Mouse (Mus musculus) natural killer cell, adult 2 months (primary cell): ENCODE data around the gene Dag1.

Experiments used
- DNase-seq, 2 experiments: peaks; one replicate each; pipeline ENCODE4 v3.0.0; 2022; ENCODE audit warnings: low spot score in 2 of 2

Gene Dag1

DNA sequence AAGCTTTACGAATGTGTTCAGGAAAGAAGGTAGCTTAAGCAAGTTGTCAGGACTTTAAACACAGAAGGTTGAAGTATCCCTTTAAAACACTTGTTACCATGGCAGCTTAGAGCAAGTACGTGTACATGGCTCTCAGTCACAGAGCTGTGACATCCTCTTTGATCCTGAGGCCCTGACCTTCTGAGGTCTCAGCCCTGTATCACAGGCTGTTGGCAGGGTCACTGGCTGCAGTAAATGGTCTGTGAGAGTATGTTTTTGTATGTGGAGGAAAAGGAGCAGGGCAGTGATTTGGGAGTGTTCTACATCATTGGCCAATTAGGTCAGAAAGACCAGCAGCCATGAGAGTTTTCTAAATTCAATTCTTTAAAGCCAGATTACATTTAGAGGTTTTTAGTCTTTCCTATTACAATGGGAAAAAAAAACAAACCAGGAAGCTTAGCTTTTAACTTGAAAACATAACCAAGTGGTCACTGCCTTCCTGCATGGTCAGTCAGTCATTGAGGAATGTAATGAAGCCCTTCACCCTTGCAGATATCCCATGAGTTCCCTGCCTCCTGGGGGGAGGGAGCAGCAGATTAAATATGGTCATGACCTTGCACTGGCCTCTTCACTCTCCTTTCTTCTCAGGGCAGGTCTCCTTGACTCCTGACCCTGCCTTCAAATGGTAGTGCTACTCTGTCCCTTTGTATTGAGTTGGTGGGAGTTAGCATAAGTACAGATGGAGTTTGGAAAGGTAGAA is 35.7 kb downstream of the Dag1 start:
- no peak for DNase-seq

DNA sequence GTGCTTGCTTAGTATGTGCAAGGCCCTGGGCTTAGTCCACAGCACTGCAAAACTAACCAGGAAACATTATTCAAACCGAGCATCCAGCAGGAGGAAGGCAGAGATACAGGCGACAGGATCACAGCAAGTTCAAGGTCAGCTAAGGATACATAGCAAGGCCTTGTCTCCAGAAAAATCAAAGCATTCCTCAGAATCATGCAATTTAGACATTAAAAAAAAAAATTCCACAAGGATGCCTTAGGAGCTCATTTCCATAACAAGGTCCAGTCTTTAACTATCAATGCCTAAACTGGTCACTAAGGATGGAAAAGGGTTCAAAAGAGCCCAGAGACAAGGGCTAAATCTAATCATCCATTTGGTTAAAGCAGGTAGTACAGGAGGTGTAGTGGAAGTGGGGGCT is 38.6 kb downstream of the Dag1 start:
- no peak for DNase-seq

DNA sequence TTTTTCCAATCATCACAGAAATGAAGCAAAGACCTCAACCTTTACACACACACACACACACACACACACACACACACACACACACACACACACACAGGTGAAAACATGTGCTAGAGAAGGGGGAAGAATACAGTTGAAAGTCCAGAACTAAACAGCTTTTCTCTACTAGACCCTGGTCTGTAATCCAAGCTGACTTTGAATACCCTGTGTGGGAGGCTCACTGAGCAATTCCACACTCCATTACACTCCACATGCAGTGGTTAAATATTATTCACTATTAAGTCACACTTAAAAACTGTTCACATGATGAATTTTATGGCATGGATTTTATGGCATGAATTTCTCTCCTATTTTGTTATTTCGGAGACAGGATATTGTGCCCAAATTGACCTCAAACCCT is 40.1 kb downstream of the Dag1 start:
- no peak for DNase-seq

DNA sequence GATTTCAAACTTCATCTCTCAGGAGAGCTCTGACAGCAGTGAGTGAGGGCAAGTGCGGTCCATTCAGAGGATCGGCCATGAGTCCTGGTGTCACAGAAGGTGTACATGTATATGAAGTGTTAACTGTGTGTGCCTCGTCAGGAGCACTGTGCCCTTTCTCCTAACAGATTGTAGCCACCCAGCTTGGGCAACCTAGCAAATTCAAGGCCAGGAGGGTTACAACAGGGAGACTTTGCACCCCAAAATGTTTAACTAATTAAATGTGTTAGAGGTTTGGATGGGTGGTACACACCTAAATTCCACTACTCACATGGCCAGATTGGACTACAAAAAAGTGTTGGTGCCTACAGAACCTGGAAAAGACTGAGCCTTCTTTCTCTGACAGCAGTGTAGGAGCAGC is 42.2 kb downstream of the Dag1 start:
- DNase-seq, result no peak

DNA sequence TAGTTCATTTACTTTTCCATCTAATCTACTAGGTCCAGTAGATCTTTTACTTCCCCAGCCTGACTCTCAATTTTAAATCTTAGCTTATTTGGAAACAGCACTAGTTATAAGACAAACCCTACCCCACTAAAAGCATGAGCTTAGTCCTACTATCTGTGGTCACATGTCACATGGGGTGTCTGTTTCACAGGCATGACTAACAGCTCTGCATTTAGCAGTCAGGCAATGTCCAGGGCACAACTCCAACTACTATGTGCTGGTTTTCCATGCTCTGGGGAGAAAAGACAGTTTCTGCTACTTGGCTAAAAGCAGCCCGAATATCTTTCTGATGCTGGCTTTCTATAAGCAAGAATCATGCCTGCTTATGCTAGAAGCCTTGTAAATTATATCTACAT is 43.4 kb downstream of the Dag1 start:
- DNase-seq, result no peak

DNA sequence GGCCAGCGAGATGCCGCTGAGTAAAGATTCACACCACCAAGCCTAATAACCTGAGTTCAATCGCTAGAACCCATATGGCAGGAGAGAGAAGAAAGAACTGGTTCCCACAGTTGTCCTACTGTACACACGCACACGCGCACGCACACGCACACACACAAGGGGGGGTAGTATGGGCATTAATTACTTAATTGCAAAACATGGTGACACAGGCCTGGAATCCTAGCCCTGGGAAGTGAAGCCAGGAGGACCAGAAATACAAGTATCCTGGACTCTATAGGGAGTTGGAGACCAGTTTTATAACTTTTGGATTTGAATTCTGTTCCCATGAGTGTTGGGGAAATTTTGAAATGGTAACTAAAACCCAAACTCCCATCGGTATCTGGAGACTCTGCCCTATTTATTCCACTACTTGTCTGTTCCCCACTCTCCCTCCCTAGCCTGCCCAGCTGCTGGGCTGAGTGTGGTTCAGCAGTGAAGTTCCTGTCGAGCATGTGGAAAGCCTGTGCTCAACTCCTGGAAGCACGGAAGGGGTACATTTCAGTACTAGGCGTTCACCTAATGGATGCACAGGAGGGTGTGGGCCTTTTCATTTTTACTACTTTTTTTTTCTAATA is 43.9 kb downstream of the Dag1 start:
- no peak for DNase-seq

DNA sequence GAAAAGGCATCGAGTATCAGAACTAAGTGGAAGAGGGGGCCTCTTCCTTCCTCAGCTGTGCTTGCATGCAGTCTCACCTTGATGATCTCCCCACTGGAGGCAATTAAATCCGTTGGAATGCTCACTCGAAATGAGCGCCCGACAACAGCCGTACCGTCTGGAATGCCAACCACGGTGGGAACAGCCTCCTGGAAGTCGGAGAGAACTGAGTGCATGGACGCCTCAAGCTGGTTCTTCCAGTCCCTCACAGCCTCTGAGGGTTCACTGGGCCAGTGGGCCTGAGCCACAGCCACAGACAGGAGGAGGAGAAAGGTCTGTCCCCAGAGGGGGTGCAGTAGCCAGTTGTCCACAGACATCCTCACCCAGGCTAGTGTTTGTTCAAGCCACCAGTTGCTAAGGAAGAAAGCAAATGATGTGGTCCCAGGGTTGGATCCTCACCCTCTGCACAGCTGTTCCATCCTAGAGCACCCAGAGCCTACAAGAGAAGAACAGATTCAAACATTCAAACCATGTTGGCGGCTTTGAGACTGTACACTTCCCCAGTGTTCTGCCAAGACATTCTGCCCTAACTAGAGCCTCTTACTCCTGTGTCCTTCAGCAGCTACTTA is 45.7 kb downstream of the Dag1 start:
- no peak for DNase-seq

DNA sequence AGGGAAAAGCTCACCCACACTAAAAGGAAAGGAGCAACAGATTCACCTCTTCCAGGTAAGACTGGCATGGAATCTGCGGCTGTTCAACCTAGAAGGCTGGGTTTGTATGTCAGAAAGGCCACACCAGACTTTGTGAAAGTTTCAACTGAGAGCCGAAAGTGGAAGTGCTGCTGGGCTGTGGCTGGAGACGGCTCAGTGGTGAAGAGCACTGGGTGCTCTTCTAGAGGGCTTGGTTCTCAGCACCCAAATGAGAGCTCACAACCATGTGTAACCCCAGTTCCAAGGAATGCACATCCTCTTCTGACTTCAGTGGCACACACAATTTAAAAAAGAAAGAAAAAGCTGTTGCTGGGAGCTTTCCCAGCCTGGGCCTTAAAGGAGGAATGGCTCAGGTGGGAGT is 46.4 kb downstream of the Dag1 start:
- DNase-seq, result no peak

DNA sequence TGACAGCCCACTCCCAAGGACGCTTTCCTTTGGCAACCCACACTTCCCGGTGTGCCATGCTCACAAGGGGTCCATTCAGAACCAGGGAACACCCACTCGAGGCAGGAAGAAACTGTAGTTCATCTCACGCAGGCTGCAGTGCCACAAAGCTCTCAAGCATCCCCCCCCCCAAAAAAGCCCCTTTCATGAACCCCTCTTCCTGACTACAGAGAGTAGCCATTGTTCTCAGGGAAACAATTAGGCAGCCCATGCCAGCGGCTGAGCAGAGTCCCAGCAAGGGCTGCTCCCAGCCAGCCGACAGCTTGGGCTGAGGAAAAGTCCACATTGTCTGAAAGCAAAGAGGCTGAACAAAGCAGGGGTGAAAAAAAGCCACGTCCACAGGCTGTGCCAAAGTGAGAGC is 50.7 kb downstream of the Dag1 start:
- DNase-seq, result no peak

DNA sequence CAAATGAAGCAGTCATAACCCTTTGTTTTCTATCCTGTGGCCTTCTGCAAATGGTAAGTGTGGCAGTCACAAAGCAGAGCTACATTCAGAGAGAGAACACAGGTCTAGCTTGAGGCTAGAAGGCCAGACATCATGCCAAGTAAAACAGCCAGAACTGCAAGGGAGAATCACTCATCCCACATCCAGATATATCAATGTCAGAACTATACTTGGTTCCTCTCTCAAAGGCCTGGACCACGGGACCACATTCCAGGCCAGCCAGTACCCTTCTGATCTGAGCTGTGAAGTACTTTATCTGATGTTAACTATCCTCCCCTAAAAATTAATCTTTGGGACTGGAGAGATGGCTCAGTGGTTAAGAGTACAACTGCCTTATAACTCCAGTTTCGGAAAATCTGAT is 51.3 kb downstream of the Dag1 start:
- DNase-seq, result no peak

DNA sequence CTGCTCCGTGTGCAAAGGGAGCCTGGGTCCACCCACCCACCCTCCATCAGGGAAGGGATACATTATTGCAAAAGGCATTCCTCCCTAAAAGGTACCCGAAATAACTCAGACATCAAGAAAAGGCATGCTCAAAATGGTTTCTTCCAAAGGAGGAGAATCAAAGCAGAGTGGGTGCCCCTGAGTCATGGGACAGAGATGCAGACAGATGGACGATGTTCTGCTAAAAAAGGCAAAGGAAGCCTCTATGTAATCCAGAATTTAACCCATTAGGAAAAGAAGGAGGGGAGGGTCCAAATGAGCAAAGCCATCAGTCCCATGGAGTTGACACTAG is 58.2 kb downstream of the Dag1 start:
- DNase-seq, result no peak

DNA sequence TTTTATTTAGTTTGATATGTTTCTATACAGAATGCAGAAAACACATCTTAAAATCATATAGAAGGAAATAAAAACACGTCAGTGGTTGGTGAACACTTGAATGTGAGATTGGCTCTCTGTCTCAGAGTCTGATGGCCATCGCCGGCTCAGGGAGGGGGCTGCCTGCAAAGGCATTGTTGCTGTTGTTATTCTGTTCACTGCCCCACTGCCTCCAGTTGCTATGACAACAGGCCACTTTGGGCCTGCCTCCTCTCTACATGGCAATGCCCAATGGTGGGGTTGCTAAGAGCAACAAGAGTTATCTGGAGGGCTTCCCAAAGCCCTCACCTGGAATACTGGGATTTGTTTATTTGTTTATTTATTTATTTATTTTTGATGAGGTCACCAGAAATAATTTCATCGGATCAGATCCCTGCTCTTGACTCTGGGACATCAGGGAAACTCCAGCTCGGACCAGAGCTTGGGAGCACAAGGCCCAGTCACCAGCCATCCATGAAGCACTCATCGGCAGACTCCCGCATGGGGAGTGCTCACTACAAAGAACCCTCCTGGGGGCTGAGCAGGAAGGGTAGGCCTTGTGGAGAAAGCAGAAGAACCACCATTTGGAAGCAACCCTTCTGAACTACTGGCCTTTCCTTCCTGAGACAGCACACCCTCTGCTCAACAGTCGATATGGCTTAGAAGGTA is 58.7 kb downstream of the Dag1 start:
- no peak for DNase-seq

DNA sequence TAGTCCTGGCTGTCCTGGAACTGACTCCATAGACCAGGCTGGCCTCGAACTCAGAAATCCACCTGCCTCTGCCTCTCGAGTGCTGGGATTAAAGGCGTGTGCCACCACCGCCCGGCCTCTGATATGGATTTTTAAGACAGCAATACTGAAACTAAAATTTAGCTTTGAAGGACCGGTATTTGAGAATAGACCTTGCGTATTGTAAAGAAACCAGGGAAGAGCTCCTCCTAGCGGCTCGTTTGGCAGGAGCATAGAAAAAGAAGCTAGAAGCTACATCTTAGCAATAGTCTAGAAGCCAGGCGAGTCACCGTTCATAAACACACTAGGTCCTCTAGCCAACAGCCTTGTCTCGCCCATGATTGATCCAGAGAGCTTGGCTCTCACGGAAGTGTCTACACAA is 60.7 kb downstream of the Dag1 start:
- DNase-seq, result peak; percentile 78 to 84

DNA sequence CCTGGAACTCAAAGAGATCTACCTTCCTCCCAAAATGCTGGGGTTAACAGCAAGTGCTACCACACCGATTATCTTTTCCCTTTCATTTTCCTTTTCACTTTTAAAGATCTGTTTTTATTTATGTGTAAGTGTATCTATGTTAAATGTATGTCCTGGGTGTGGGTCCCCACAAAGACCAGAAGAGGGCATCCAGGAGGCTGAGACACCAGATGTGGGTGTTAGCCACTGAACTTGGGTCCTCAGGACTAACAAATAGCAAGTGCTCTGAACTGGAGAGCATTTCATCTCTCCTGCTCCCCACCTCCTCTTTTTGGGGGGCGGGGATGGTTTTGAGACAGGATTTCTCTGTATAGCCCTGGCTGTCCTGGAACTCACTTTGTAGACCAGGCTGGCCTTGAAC is 61.6 kb downstream of the Dag1 start:
- peak in 1 of 2 experiments; percentile 39 for DNase-seq

DNA sequence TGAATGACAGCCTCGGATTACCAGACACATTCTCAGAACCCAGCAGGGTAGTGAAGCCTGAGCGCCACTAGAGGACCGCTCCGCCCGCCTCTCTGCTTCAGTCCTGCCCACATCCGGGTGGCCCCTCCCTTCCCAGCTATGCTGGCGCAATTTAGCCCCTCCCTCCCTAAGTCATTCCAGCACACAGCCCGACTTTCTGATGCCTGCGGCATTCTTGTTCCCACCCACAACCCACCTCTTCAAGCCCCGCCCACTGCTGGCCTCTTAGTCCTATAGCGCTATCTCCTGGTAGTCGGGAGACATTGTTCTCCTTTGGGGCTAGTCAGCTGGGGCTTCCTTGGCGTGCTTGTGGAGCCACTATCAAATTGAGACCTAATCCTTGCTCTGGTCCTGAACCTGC is 62.6 kb downstream of the Dag1 start:
- peak; percentile 92 to 94 for DNase-seq

DNA sequence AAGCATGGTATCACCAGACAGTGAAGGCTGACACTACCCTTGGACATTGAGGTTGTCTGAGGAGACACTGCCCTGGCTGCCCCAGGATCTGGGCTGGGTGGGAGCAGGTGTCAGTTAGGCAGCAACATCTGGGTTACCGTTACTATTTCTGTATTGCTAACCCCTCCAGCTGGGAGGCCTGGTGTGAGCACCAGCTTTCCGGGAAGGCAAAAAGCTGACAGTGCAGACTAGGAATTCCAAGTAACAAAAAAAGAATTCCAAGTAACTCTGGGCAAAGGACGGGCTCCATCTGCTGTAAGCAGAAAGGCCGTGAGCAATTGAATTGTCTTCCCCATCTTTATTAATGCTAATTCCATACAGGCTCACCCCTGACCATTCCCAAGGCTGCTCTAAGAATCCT is 65.1 kb downstream of the Dag1 start:
- DNase-seq, result no peak

DNA sequence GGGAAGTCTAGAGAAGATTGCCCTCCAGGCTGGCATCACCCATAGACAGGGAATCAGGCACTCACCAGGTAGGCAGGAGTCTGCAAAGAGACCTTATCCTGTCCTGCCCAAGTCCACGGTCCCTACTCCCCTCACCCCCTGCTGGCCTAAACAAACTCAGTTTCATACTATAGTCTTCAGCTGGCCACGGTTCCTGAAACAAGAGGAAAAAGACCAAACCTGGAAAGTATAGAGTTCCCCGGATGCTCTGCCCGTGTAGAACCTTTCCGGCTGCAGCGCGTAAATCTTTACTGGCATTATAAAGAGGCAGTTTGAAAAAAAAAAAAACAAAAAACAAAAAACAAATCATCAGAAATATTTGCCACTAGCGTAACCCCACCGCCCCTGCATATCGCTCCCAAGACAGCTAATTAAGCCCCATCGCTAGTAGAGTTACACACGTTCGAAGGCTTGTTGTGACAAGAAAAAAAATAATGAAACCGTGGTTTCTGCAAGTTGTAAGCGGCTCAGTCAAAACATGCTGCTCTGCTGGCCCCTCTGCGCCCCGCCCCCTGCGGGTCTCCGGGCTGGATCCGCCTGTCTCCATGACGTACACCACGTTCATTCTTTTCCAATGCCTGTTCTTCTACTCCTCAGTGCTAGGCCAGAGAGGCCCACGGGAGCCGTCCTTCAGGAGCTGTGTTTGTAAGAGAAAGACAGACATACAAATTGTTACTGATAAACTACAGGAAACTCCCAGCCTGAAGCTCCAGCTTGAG is 66.7 kb downstream of the Dag1 start:
- DNase-seq, result no peak

DNA sequence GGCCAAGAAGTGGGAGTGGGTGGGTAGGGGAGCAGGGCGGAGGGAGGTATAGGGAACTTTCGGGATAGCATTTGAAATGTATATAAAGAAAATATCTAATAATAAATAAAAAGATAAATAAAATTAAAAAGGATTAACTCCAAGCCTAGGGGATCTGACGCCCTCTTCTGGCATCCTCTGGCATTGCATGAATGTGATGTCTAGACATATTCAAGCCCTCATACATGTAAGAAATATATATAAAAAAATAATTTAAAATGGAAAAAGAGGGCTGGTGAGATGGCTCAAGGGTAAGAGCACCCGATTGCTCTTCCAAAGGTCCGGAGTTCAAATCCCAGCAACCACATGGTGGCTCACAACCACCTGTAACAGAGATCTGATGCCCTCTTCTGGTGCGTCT is 67.5 kb downstream of the Dag1 start:
- peak in 1 of 2 experiments; percentile 31 for DNase-seq

DNA sequence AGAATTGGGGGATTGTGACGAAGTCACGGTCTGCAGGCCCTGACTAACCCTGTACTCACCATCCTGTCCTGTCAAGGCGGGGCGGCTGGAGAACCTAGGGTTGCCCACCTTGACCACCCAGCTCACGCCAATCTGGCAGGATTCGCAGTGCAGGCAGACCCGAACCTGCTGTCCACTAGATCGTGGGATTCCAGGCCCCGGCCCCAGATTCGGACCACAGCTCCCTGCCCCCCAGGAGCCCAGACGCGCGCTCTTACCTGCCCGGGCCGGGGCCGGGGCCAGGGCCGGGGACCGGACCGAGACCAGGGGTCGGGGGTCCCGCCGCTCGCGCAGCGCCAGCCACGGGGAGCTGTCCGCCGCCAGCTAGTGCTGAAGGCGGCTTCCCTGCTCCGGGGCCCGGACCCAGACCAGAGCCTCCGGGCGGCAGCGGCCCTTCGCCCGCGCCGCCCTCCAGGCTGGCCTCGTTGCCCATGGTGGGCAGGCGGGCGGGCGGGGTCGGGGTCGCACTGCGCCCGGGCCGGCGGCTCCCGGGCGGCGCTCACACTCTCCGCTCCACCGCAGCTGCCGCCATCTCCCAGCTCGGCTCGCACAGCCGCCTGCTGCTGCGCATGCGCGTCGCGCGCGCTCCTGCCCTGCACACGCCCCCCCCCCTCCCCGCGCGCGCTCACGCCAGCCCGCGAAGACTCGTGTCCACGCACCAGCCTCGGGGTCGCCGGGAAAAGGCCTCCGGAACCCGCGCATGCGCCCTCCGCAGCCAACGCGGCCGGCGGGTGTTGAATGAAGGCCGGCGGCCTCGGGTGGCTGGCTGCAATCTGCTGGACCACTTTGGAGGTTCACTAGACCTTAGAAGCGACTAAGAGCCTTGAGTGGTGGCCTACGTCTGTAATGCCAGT is 73.7 kb downstream of the Dag1 start, which contains the start of gene Bsn:
Gene Bsn (minus strand): TSS at position 598 of the 893 bp plus-strand sequence.
- peak; percentile 34 to 43 for DNase-seq

DNA sequence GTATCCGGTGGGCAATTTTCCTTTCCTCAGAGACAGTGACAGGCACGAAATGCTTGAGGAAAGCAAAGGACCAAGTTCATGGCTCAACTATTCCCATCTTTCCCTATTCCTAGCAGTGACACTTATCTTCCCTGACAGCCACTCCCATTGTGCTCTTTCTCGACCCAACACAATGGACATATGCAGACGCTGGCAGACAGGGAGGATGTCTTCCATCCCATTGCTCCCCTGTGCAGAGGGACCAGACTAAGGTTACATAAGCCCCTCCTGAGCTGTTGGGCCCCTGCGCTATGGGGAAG is 74.3 kb downstream of the Dag1 start:
- DNase-seq, result no peak

DNA sequence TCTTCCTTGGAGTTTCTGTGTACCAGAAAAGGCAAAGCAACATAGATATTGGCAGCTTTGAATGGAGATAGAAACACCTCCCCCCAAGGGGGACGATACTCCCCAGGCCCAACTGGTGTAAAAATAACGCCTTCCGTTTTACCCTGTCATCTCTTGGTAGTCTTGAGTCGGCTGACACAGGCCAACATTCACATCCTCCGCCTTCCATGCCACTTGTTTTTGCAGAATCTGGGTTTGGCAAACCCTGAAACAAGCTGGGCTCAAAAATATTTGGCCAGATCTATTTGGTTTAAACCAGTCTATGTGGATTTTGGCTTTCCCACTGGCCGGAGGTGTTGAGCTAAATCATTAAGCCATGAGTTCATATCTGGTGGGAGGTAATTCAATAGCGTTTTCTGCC is 74.7 kb downstream of the Dag1 start:
- no peak for DNase-seq
